Mouse (Mus musculus) mouse trophoblast stem cell (cell line): Measurements from ENCODE around the gene Cpne8.

Experiments
- in situ Hi-C, 2 experiments: fragments of 300-500 bp; cut with MseI, MboI; formaldehyde crosslinking; loops; 2 replicates in 1 of 2; 3 replicates in 1 of 2; pipeline ENCODE4 v1.15.1; 2025

Gene Cpne8

DNA sequence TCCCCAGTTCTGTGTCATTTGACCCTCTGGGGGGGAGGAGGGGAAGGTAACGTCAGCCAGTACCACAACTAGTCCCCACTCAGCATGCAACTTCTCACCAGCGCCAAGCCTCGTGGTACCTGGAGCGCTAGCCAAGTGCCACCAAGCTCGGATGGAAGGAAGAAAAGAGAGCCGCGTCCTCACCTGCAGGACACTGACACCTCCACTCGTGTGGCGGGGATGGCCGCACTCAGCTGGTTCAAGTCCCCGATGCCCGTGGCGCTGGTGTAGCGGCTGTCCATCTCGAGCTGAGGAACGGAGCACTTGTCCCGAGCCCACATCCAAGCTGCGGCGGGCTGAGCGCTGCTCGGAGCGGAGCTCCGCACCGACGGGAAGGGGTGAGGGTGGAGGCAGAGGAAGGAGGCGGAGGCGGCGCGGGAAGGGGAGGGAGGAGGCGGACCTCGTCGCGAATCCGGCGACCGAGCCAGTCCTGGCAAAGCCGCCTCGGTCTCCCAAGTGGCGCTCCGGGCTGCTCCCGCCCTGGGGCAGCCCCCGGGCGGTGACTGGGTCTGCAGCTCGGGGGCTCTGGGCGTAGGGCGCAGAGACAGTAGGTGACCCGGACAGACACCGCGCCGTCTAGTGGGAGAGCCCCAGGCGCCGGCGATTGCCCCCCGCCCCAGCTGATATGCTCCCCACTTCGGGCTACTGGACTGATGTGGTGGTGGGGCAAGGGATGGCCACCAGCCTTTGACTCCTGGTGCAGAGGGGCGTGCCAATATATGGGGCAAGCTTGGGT lies at the start of gene Cpne8:
TSS of gene Cpne8 (minus strand) at position 448 of the 775 bp plus-strand sequence.
- in situ Hi-C loops: loop anchor here (25.0 kb wide), 2 partner anchors 417 to 442 kb away; no protein-coding TSS in a partner anchor

- in situ Hi-C loops: no loop called here
Observed at GRCm38 (mm10) chr15:90717717-90718116, 38.5 kb upstream of the Cpne8 start.

- in situ Hi-C loops: no loop called here
Observed at GRCm38 (mm10) chr15:90709296-90709695, 30.1 kb upstream of the Cpne8 start.

GRCm38 (mm10) chr15:90704314-90704713 lies 25.1 kb upstream of the Cpne8 start:
- in situ Hi-C loops: no loop called here

DNA sequence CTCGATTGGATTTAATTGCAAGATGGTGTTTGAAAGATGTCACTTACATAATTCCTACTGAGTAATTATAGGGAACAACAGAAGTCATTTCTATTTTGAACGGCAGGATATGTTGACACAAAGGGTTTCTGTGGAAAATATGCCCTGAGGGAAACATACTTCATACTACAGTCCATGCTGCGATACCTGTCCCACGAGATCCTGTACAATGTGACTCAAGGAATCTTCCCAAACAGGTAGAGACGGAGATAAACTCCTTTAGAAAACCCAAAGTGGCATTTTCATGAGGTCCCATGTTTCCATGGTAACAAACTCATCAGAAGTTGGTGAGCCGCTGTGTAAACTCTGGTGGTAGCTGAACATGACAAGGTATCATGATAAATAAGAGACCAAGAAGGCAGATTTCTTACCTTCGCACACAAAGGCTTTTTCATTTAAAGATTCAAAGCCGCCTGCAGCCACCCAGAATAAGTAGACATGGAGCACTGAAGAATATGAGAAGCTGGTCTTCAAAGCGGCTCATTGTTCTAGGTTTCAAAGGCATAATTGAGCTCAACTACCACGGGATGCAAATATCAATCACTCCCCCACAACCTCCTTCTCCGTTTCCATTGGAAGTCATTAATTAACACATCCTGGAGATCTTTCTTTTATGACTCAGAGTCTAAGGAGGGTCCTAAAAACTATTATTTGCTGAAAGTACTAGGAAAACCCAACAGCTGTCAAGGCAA lies 24.4 kb upstream of the Cpne8 start:
- in situ Hi-C loops: no loop called here

DNA sequence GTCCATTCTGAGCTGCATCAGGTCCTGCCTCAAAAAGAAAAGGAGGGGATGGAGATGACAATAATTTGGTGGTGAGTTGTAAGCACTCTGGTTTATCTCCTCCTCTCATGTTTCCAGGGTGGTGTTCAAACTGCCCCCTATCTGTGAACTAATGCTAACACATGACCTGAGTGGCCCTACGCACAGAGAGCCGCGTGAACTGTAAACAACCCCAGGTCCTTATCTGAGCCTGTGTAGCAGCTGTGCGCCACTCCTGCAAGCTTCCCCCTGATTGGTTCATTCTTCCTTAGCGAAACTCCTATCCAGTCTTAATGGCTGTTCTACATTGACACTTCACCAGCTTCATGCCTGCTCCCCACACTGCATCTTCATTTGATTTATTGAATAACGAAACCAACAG lies 7.5 kb upstream of the Cpne8 start:
- in situ Hi-C loops: loop anchor here (25.0 kb wide), 2 partner anchors 424 to 449 kb away; no protein-coding TSS in a partner anchor

- in situ Hi-C loops: loop anchor here (25.0 kb wide), 2 partner anchors 418 to 443 kb away; no protein-coding TSS in a partner anchor
Observed at GRCm38 (mm10) chr15:90679760-90680579, 738 bp upstream of the Cpne8 start.

GRCm38 (mm10) chr15:90678488-90678887 lies 744 bp downstream of the Cpne8 start:
- in situ Hi-C loops: loop anchor here (25.0 kb wide), 2 partner anchors 416 to 441 kb away; no protein-coding TSS in a partner anchor

GRCm38 (mm10) chr15:90669494-90669893 lies 9.7 kb downstream of the Cpne8 start:
- in situ Hi-C loops: no loop called here

GRCm38 (mm10) chr15:90666893-90667292 lies 12.3 kb downstream of the Cpne8 start:
- in situ Hi-C loops: no loop called here

DNA sequence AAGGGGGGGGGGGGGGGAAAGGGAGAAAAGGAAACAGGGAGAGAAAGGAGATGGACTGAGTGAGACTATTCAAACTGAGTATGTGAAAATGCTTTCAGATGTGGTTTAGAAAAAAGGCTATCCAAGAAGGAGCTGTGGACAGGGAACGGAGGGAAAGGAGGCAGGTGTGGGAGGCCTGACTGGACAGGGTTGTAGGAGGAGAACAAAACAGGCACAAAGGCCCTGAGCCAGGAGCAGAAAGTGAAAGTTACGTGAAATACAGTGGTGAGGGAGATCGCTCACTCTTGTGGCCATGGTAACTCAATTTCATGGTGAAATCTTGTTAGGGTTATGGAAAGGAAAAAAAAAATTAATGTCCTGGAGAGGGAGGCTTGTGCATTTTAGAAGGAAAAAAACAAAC lies 14.6 kb downstream of the Cpne8 start:
- in situ Hi-C loops: no loop called here

GRCm38 (mm10) chr15:90663631-90664030 lies 15.6 kb downstream of the Cpne8 start:
- in situ Hi-C loops: no loop called here

DNA sequence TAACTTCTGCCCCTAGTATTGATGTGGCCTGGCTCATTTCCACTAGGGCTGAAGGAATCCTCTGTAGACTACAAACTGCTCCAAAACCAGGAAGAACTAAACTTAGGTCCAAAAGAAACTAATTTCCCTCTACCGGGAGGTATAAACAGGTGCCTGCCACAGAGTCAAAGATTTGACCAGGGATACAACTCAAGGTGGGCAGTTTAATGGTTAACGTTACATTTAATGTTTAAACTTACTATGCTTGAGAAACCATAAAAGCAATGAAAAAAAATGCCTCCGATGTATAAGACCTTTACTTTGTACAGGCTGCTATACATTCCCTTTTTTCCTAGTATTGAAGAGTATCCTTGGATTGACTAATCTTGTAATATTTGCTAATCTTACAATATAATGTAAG lies 18.5 kb downstream of the Cpne8 start:
- in situ Hi-C loops: no loop called here

DNA sequence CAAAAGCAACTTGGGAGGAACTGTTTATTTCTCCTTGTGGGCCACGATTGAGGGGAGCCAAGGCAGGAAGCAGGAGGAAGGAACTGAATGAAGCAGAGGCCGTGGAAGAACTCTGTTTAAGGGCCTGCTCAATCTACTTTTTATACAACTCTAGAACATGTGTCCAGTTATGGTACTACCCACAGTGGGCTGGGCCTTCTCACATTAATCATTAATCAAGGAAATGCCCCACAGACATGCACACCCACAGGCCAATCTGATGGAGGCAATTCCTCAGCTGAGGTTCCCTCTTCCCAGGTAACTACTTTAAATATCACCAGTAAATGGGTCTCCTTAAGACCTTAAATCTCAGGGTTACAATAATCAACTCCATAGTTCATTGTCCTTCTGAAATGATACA lies 21.2 kb downstream of the Cpne8 start:
- in situ Hi-C loops: no loop called here

GRCm38 (mm10) chr15:90656521-90656920 lies 22.7 kb downstream of the Cpne8 start:
- in situ Hi-C loops: no loop called here

- in situ Hi-C loops: no loop called here
Observed at GRCm38 (mm10) chr15:90647011-90647577, 32.1 kb downstream of the Cpne8 start.

DNA sequence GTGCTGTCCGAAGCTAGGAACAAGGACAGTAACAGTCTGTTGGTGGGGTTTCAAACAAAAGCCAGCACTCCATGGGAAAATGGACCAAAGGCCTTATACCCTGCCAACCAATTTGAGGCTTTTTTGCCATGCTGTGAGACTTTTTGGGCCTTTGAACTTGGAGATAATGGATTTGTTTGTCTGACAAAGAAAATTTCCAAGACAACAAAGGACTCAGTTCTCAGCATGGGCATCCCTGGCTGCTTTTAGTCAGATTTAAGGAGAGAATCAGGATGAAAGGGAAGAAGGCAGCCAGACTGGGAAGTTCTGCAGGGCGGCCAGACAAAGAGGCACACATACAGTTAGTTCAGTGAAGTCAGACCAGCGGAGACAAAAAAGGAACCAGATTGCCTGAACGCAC lies 32.9 kb downstream of the Cpne8 start:
- in situ Hi-C loops: no loop called here

- in situ Hi-C loops: no loop called here
Observed at GRCm38 (mm10) chr15:90645828-90646227, 33.4 kb downstream of the Cpne8 start.

DNA sequence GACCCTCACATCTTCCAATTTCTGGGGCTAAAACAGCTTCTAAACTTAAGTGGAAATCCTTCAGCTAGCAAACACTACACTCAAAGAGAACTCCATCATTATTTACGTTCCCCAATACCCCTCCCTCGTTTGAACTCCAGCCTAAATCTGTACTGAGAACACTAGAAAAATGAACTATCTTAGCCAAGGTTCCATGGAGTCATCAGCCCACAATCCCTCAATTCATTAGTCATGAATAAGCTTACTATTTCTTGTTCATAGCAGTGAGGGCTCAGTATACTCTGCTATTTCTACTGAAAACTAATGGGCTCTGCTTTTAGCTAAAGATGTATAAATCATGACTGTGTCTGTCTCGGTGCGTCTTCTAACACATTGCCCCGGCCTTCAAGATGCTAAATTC lies 55.0 kb downstream of the Cpne8 start:
- in situ Hi-C loops: no loop called here

DNA sequence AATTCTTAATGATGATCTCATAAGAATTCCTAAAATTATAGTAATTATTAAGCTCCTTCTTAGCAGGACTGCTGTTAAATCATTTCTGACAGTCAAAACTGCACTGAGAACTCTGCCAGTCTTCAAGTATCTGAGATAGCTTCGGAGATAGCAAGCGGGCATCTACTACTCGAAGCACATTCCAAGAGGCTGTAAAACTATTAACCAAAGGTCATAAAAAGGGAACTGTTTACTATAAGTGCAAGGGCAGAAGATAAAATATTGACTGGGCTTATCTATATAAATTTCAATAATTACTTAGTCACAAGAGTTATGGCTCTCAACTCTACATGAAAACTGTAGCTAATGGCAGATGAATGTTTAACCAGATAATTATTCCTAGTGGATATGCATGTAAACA lies 57.2 kb downstream of the Cpne8 start:
- in situ Hi-C loops: no loop called here

- in situ Hi-C loops: no loop called here
Observed at GRCm38 (mm10) chr15:90619736-90620135, 59.5 kb downstream of the Cpne8 start.
